Mouse (Mus musculus) cerebellum, adult 9-11 months (tissue): ENCODE data around the gene Dapl1.

Source experiments
- DNase-seq: peaks from one replicate; pipeline ENCODE4 v3.0.0; 2022

The Dapl1 gene

DNA sequence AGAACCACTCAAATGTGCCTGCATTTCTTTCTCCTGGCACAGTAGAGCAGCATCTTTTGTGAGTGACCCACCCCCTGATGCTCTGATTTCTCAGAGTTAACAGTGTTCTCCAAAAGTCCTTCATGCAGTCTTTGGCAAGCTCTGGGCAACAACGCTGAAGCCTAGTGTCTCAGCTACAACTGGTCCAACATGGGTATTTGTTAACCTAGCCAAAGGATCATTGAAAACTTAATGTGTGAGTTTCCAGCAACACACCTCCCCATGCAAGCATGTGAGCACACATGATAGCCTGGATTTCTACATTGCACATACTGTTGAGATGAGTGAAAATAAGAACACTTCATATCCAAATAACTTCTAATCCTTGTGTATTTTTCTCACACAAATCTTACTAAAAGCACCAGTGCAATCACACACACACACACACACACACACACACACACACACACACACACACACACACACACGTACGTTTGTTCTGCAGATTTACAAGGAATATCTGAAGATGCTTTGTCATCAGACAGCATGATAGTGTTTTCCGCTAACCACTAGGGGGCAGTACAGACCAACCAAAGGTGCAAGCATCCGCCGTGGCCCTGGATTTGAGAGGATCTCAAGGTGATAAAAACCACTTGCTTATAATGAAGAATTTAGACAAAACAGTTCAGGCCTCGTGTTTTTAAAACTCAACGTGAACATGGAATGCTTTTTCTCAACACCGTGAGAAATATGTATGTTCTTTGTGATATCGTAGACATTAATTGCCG, 56.9 kb downstream of the Dapl1 start:
- peak; percentile 79 for DNase-seq

DNA sequence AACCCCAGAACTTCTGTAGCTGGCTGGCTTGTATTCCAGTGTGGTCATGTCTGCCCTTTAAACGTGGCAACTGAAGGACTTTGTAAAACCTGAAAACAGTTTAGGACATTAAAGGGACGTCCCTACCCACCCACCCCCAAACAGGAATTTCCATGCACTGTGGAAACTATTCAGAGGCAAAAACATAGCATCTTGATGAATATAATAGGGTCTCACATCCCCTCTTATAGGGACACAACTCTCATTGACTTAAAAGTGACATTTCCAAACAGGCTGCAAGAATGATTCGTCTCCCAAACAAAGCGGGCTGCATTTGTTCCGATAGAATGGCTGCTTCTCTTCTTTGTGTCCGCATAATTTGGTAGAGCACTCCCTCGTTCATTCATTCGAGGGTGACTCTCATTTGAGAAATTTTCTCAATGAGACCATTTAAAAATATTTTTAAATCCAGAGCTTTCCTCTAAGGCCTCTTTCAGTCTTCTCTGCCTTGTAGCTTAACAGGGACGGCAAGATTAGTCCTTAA, 59.2 kb downstream of the Dapl1 start:
- no peak for DNase-seq

- no peak for DNase-seq
Measured at GRCm38 (mm10) chr2:59544237-59544909, 59.9 kb downstream of the Dapl1 start.

DNA sequence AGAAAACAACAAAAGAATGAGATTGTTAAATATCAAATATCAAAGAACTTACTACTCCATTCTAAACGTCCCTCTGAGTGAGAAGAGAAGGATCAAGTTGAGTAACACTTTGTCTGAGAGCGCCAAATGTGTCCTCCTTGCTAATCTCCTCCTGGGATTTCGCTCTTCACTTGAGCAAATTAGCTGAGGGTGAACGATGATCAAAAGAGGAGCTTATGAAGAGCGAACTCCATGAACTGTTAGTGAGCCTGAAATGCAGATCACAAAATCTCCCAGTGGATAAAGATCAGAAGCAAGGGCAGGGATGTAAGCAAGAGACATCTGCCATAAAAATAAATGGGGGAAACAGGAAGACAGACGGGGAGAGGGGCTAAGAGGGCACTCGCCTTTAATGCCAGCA, 60.5 kb downstream of the Dapl1 start:
- no peak for DNase-seq

- no peak for DNase-seq
Measured at GRCm38 (mm10) chr2:59547369-59548099, 63.1 kb downstream of the Dapl1 start.

- no peak for DNase-seq
Measured at GRCm38 (mm10) chr2:59552784-59553183, 68.3 kb downstream of the Dapl1 start.

GRCm38 (mm10) chr2:59554373-59554940, 70.0 kb downstream of the Dapl1 start:
- DNase-seq = no peak
